Mouse (Mus musculus): ENCODE data around the gene Clcn3. TPM values are rescaled to one million over a fixed set of nuclear protein-coding genes. Genes with fewer than 3 reads are reported as not detected.

The Clcn3 gene
- polyA plus RNA-seq, 1 experiment from 2014 or later: 21.7 TPM

- no peaks in the 10 kb centered on the region for H3K27me3 ChIP-seq (ENCODE audit: insufficient read depth, poor library complexity, severe bottlenecking)
- no peak overlapping the region for H3K27ac ChIP-seq
- H3K9me3 ChIP-seq: no peaks in the 10 kb centered on the region
- WGBS: 70% methylated on average over 6 of the region's 6 CpGs
- no peak overlapping the region for H3K4me3 ChIP-seq
- 0 out of 2 replicates have a peak, but pooled peaks cover under 1% of the 10 kb centered on the region for H3K36me3 ChIP-seq
- peaks cover 10% of the 10 kb centered on the region; the same call in 1 of the 2 replicates for H3K4me1 ChIP-seq
- DNase-seq (ENCODE audit: low spot score): no peak
Observed at GRCm38 (mm10) chr8:60886736-60887135, 96.4 kb downstream of the Clcn3 start.

GRCm38 (mm10) chr8:60883419-60884137, 99.5 kb downstream of the Clcn3 start:
- no peaks in the 10 kb centered on the region for H3K9me3 ChIP-seq
- H3K27me3 ChIP-seq (ENCODE audit: insufficient read depth, poor library complexity, severe bottlenecking): no peaks in the 10 kb centered on the region
- no peaks in the 10 kb centered on the region for H3K36me3 ChIP-seq
- 77% methylated on average over 4 of the region's 4 CpGs for WGBS
- no peak for DNase-seq (ENCODE audit: low spot score)
- H3K4me3 ChIP-seq: no peak overlapping the region
- H3K27ac ChIP-seq: no peak overlapping the region
- no peaks in the 10 kb centered on the region for H3K4me1 ChIP-seq

GRCm38 (mm10) chr8:60878617-60879016, 104.5 kb downstream of the Clcn3 start:
- H3K27ac ChIP-seq: no peak overlapping the region
- H3K4me3 ChIP-seq: no peak overlapping the region
- no peaks in the 10 kb centered on the region for H3K9me3 ChIP-seq
- no peaks in the 10 kb centered on the region for H3K27me3 ChIP-seq (ENCODE audit: insufficient read depth, poor library complexity, severe bottlenecking)
- 58% methylated on average over 2 of the region's 2 CpGs for WGBS
- no peaks in the 10 kb centered on the region for H3K4me1 ChIP-seq
- no peaks in the 10 kb centered on the region for H3K36me3 ChIP-seq
- DNase-seq (ENCODE audit: low spot score): no peak

- Histone ChIP-seq H3K27ac (no peak overlapping the region), H3K4me1 (no peaks in the 10 kb centered on the region), H3K9me3 (no peaks in the 10 kb centered on the region), H3K4me3 (no peak overlapping the region), H3K27me3 (ENCODE audit: insufficient read depth, poor library complexity, severe bottlenecking) (no peaks in the 10 kb centered on the region), H3K36me3 (no peaks in the 10 kb centered on the region)
- DNase-seq (ENCODE audit: low spot score): no peak
- WGBS: 82% methylated on average over 13 of the region's 13 CpGs
Observed at GRCm38 (mm10) chr8:60870231-60871193, 112.6 kb downstream of the Clcn3 start.

- Histone ChIP-seq H3K27me3 (ENCODE audit: insufficient read depth, poor library complexity, severe bottlenecking) (no peaks in the 10 kb centered on the region), H3K36me3 (no peaks in the 10 kb centered on the region), H3K4me3 (no peak overlapping the region), H3K9me3 (no peaks in the 10 kb centered on the region), H3K4me1 (no peaks in the 10 kb centered on the region), H3K27ac (no peak overlapping the region)
- DNase-seq (ENCODE audit: low spot score): no peak
- 84% methylated on average over 2 of the region's 2 CpGs for WGBS
Observed at GRCm38 (mm10) chr8:60869761-60870160, 113.3 kb downstream of the Clcn3 start.

- Histone ChIP-seq H3K9me3 (no peaks in the 10 kb centered on the region), H3K36me3 (no peaks in the 10 kb centered on the region), H3K4me1 (no peaks in the 10 kb centered on the region), H3K4me3 (no peak overlapping the region), H3K27ac (no peak overlapping the region), H3K27me3 (ENCODE audit: insufficient read depth, poor library complexity, severe bottlenecking) (no peaks in the 10 kb centered on the region)
- WGBS: 81% methylated on average over 4 of the region's 4 CpGs
- no peak for DNase-seq (ENCODE audit: low spot score)
Observed at GRCm38 (mm10) chr8:60868236-60868965, 114.7 kb downstream of the Clcn3 start.

- Histone ChIP-seq H3K4me3 (no peak overlapping the region), H3K36me3 (no peaks in the 10 kb centered on the region), H3K27me3 (ENCODE audit: insufficient read depth, poor library complexity, severe bottlenecking) (no peaks in the 10 kb centered on the region), H3K27ac (no peak overlapping the region), H3K4me1 (no peaks in the 10 kb centered on the region), H3K9me3 (no peaks in the 10 kb centered on the region)
- 51% methylated on average over 4 of the region's 4 CpGs for WGBS
- DNase-seq (ENCODE audit: low spot score): no peak
Observed at GRCm38 (mm10) chr8:60867468-60868115, 115.5 kb downstream of the Clcn3 start.

- Histone ChIP-seq H3K9me3 (no peaks in the 10 kb centered on the region), H3K4me3 (no peak overlapping the region), H3K36me3 (no peaks in the 10 kb centered on the region), H3K27ac (no peak overlapping the region), H3K4me1 (no peaks in the 10 kb centered on the region), H3K27me3 (ENCODE audit: insufficient read depth, poor library complexity, severe bottlenecking) (no peaks in the 10 kb centered on the region)
- no peak for DNase-seq (ENCODE audit: low spot score)
- 33% methylated on average over 3 of the region's 3 CpGs for WGBS
Observed at GRCm38 (mm10) chr8:60865504-60866114, 117.5 kb downstream of the Clcn3 start.

GRCm38 (mm10) chr8:60864875-60865274, 118.2 kb downstream of the Clcn3 start:
- Histone ChIP-seq H3K4me3 (no peak overlapping the region), H3K27me3 (ENCODE audit: insufficient read depth, poor library complexity, severe bottlenecking) (no peaks in the 10 kb centered on the region), H3K9me3 (no peaks in the 10 kb centered on the region), H3K27ac (no peak overlapping the region), H3K36me3 (no peaks in the 10 kb centered on the region), H3K4me1 (no peaks in the 10 kb centered on the region)
- 83% methylated on average over 6 of the region's 6 CpGs for WGBS
- DNase-seq (ENCODE audit: low spot score): no peak

GRCm38 (mm10) chr8:60861783-60862182, 121.3 kb downstream of the Clcn3 start:
- H3K4me1 ChIP-seq: no peaks in the 10 kb centered on the region
- H3K27me3 ChIP-seq (ENCODE audit: insufficient read depth, poor library complexity, severe bottlenecking): no peaks in the 10 kb centered on the region
- H3K4me3 ChIP-seq: no peak overlapping the region
- 84% methylated on average over 6 of the region's 6 CpGs for WGBS
- no peaks in the 10 kb centered on the region for H3K9me3 ChIP-seq
- DNase-seq (ENCODE audit: low spot score): no peak
- H3K36me3 ChIP-seq: no peaks in the 10 kb centered on the region
- no peak overlapping the region for H3K27ac ChIP-seq

GRCm38 (mm10) chr8:60860749-60861148, 122.4 kb downstream of the Clcn3 start:
- 73% methylated on average over 3 of the region's 3 CpGs for WGBS

More at GRCm38 (mm10) chr8:60860749-60861148, 122.4 kb downstream of the Clcn3 start:
- no peaks in the 10 kb centered on the region for H3K4me1 ChIP-seq
- H3K27ac ChIP-seq: no peak overlapping the region
- H3K27me3 ChIP-seq (ENCODE audit: insufficient read depth, poor library complexity, severe bottlenecking): no peaks in the 10 kb centered on the region
- no peak for DNase-seq (ENCODE audit: low spot score)
- no peaks in the 10 kb centered on the region for H3K36me3 ChIP-seq
- H3K4me3 ChIP-seq: no peak overlapping the region
- no peaks in the 10 kb centered on the region for H3K9me3 ChIP-seq
